Mouse (Mus musculus): ENCODE data around the gene Rdh9.
"Not testable (repeated sequence)": the region's sequence is repeated elsewhere in the genome, so short reads cannot be mapped to it uniquely, and the experiment has no call there.

GRCm38 (mm10) chr10:127762926-127763325 lies 13.3 kb upstream of the Rdh9 start:
- TF ChIP-seq POLR2A (IDR thresholded peaks at IDR 0.05; ENCODE audit: low read depth, low read length); CTCF (IDR thresholded peaks at IDR 0.05; ENCODE audit: extremely low read depth, insufficient read length, insufficient replicate concordance, low read depth, low read length): not testable (repeated sequence)
